Mouse (Mus musculus) hindbrain, postnatal 0 days (tissue): ENCODE data around the gene Chaf1b. TPM values are rescaled to one million over a fixed set of nuclear protein-coding genes. Genes with fewer than 3 reads are reported as not detected.

Experiments used
- ATAC-seq: fragments of 200-750 bp; cut with Nextera tagmentation; 2 replicates; pipeline ENCODE4 v1.8.0; 2017; ENCODE audit warnings: mild to moderate bottlenecking, moderate TSS enrichment, moderate library complexity
- DNase-seq: peaks from one replicate; pipeline ENCODE4 v3.0.0-alpha.2; 2015; ENCODE audit warnings: low spot score
- H3K27ac ChIP-seq: fragments of 300-500 bp; sonication (generic); 2 replicates; pipeline ENCODE4 v1.5.1; 2014; ENCODE audit warnings: mild to moderate bottlenecking
- H3K27me3 ChIP-seq: fragments of 300-500 bp; sonication (generic); 2 replicates; pipeline ENCODE4 v1.6.1; 2014; ENCODE audit warnings: low read length, mixed read lengths; ENCODE audit not compliant: insufficient read depth
- H3K36me3 ChIP-seq: fragments of 300-500 bp; sonication (generic); 2 replicates; pipeline ENCODE4 v1.6.1; 2014; ENCODE audit warnings: low read length, mixed read lengths; ENCODE audit not compliant: insufficient read depth
- H3K4me1 ChIP-seq: fragments of 300-500 bp; sonication (generic); 2 replicates; pipeline ENCODE4 v1.6.1; 2014; ENCODE audit warnings: antibody characterized with exemption, low read length, mixed read lengths; ENCODE audit not compliant: insufficient read depth
- H3K4me2 ChIP-seq: fragments of 300-500 bp; sonication (generic); 2 replicates; pipeline ENCODE4 v1.6.1; 2014; ENCODE audit warnings: low read depth, mild to moderate bottlenecking, low read length, moderate library complexity, mixed read lengths
- H3K4me3 ChIP-seq: fragments of 300-500 bp; sonication (generic); 2 replicates; pipeline ENCODE4 v1.5.1; 2014; ENCODE audit warnings: low read length
- H3K9ac ChIP-seq: fragments of 300-500 bp; sonication (generic); replicated peaks from 2 replicates; pipeline ENCODE4 v1.6.1; 2014; ENCODE audit warnings: mild to moderate bottlenecking, low read length, moderate library complexity, mixed read lengths
- H3K9me3 ChIP-seq: fragments of 300-500 bp; sonication (generic); 2 replicates; pipeline ENCODE4 v1.6.1; 2016; ENCODE audit warnings: low read length, mixed read lengths
- CTCF ChIP-seq: IDR thresholded peaks from 2 replicates; pipeline ENCODE4 v1.5.1; 2016; ENCODE audit warnings: antibody characterized with exemption, control low read depth, low read depth
- WGBS: fragments of 180-500 bp; shearing (Covaris S2); extraction: QIAGEN DNeasy Blood & Tissue Kit; methylation state at CpG from one replicate; pipeline ENCODE4 v1.1.7; 2014; 5-methylcytosine and 5-hydroxymethylcytosine counted together
- polyA plus RNA-seq: library from polyadenylated mRNA; unstranded; fragments of >200 nt; fragmentation: Nextera tagmentation; extraction: Ambion mirVana; gene quantifications from 2 replicates; pipeline ENCODE4 v1.2.1, GENCODE M21; 2015
- total RNA-seq: library from RNA; depleted of rRNA; stranded (reverse); fragments of >200 nt; gene quantifications from 2 replicates; pipeline ENCODE4 v1.2.3, GENCODE M21; 2014

Chaf1b gene
- total and polyA plus RNA-seq, 2 experiments from 2014 or later = 9.3 to 18.7 TPM

GRCm38 (mm10) chr16:93912158-93912557, 28.5 kb downstream of the Chaf1b start:
- Histone ChIP-seq H3K9me3 (no peaks in the 10 kb centered on the region), H3K27ac (no peak overlapping the region), H3K4me2 (no peak overlapping the region), H3K27me3 (no peaks in the 10 kb centered on the region), H3K9ac (no peak overlapping the region), H3K4me1 (no peaks in the 10 kb centered on the region), H3K4me3 (no peak overlapping the region), H3K36me3 (no peaks in the 10 kb centered on the region)
- TF ChIP-seq CTCF = no peak
- no peak for ATAC-seq
- DNase-seq = no peak
- WGBS = 68% methylated on average over 5 of the region's 5 CpGs

GRCm38 (mm10) chr16:93912808-93913207, 29.1 kb downstream of the Chaf1b start:
- DNase-seq (no peak), ATAC-seq (no peak)
- Histone ChIP-seq H3K27ac (no peak overlapping the region), H3K36me3 (no peaks in the 10 kb centered on the region), H3K4me1 (no peaks in the 10 kb centered on the region), H3K27me3 (no peaks in the 10 kb centered on the region), H3K4me2 (no peak overlapping the region), H3K9ac (no peak overlapping the region), H3K4me3 (no peak overlapping the region), H3K9me3 (no peaks in the 10 kb centered on the region)
- 70% methylated on average over 3 of the region's 3 CpGs for WGBS
- no peak for TF ChIP-seq CTCF

DNA sequence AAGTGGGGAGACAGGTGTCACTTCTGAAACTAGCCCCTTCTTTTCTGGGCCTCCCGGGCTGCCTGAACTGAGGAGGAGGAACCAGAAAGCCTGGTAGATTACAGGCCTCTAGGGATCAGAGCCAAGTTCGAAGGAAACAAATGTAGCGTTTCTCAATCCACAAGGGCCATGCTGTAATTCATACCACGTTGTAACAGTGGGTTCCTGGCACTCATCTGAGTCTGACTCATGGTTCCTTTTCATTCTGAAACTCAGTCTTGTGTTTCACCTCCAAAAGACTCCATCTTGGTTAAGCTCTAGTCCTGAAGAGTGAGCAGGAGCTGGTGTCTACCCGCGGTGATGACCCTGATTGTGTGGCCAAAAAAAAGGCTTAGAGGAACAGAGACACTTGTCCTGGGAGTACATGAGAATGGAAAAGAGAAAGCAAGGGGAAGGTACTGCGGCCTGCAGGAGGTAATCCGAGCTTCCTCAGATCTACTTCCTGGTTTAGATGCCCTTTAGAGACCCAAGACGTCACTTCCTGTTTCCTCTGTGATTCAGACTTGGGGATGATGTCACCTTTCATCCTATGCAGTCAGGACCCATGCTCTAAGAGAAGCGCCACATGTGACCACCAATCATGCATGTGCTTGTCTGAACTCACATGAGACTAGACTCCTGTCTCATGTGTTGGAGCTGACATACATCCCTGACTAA, 30.3 kb downstream of the Chaf1b start:
- WGBS = 75% methylated on average over 10 of the region's 10 CpGs

GRCm38 (mm10) chr16:93915338-93915849, 31.7 kb downstream of the Chaf1b start:
- ATAC-seq = no peak
- Histone ChIP-seq H3K27ac (no peak overlapping the region), H3K36me3 (no peaks in the 10 kb centered on the region), H3K9me3 (no peaks in the 10 kb centered on the region), H3K4me2 (no peak overlapping the region), H3K4me1 (no peaks in the 10 kb centered on the region), H3K9ac (no peak overlapping the region), H3K27me3 (no peaks in the 10 kb centered on the region), H3K4me3 (no peak overlapping the region)
- TF ChIP-seq CTCF = peak; percentile 54
- DNase-seq = peak; percentile 47
- WGBS = 45% methylated on average over 7 of the region's 10 CpGs

More for the DNA sequence above, 30.3 kb downstream of the Chaf1b start:
- TF ChIP-seq CTCF = no peak
- Histone ChIP-seq H3K4me2 (no peak overlapping the region), H3K27me3 (no peaks in the 10 kb centered on the region), H3K9ac (no peak overlapping the region), H3K9me3 (no peaks in the 10 kb centered on the region), H3K4me3 (no peak overlapping the region), H3K36me3 (no peaks in the 10 kb centered on the region), H3K27ac (no peak overlapping the region), H3K4me1 (no peaks in the 10 kb centered on the region)
- no peak for ATAC-seq
- no peak for DNase-seq

GRCm38 (mm10) chr16:93917712-93918678, 34.3 kb downstream of the Chaf1b start:
- Histone ChIP-seq H3K27me3 (no peaks in the 10 kb centered on the region), H3K36me3 (no peaks in the 10 kb centered on the region), H3K27ac (no peak overlapping the region), H3K4me3 (no peak overlapping the region), H3K9ac (no peak overlapping the region), H3K4me2 (peak overlapping the region; percentile 35; the same call in 1 of the 2 replicates), H3K9me3 (no peaks in the 10 kb centered on the region), H3K4me1 (no peaks in the 10 kb centered on the region)
- peak; percentile 85 for TF ChIP-seq CTCF
- DNase-seq = peak; percentile 88
- peak; percentile 73 for ATAC-seq
- 40% methylated on average over 20 of the region's 22 CpGs for WGBS

DNA sequence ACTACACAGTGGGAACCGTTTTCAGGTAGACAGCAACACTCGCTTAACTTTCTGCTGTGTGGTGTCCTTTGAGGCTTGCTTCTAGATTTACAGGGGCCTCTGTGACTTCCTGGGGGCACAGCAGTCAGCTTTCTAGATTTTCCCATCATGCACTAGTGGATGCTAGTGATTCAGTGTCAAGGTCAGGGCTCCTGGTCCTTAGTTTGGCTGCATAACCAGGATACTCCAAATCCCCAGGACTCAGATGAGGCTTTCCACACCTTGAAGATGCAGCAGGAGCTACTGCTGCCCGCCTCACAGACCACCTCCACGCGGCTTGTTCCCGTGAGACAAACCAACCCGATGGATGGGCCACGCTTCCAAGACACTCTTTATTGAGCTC, 35.0 kb downstream of the Chaf1b start:
- no peak overlapping the region for H3K9ac ChIP-seq
- no peak for TF ChIP-seq CTCF
- H3K4me1 ChIP-seq = no peaks in the 10 kb centered on the region
- no peak for DNase-seq
- no peak for ATAC-seq
- H3K36me3 ChIP-seq = no peaks in the 10 kb centered on the region
- H3K27me3 ChIP-seq = no peaks in the 10 kb centered on the region
- 59% methylated on average over 8 of the region's 8 CpGs for WGBS
- peak overlapping the region; percentile 35; the same call in 1 of the 2 replicates for H3K4me2 ChIP-seq
- no peaks in the 10 kb centered on the region for H3K9me3 ChIP-seq
- no peak overlapping the region for H3K4me3 ChIP-seq
- no peak overlapping the region for H3K27ac ChIP-seq
